Mouse (Mus musculus) stomach, postnatal 0 days (tissue): ENCODE data around the gene Ckap2l.

Experiments used
- CTCF ChIP-seq: IDR thresholded peaks from 2 replicates; pipeline ENCODE4 v1.5.1; 2016; ENCODE audit warnings: antibody characterized with exemption, low read depth, mild to moderate bottlenecking, moderate library complexity
- EP300 ChIP-seq: optimal IDR thresholded peaks from 2 replicates; pipeline ENCODE3; 2016; ENCODE audit warnings: antibody characterized with exemption

GRCm38 (mm10) chr2:129320033-129320605 lies 23.1 kb upstream of the Ckap2l start:
- TF ChIP-seq EP300 (no peak), CTCF (no peak)
